Mouse (Mus musculus) spleen, adult 2 months (tissue): ENCODE measurements around the gene Gm32742. TPM values are rescaled to one million over a fixed set of nuclear protein-coding genes. Genes with fewer than 3 reads are reported as not detected.

ENCODE experiments used
- DNase-seq, 2 experiments: peaks; one replicate each; pipeline versions ENCODE4 v3.0.0 to v3.0.0-alpha.2; 2012 to 2021; ENCODE audit warnings: low spot score in 2 of 2, low read depth in 1 of 2
- H3K27ac ChIP-seq: fragments of 200-500 bp; 2 replicates; pipeline ENCODE4 v1.5.1; 2012; ENCODE audit warnings: low read length, inconsistent platforms; ENCODE audit not compliant: insufficient read depth
- H3K27me3 ChIP-seq: fragments of 200-500 bp; 2 replicates; pipeline ENCODE4 v1.6.1; 2012; ENCODE audit warnings: mild to moderate bottlenecking, moderate library complexity, low read length, inconsistent platforms; ENCODE audit not compliant: control insufficient read depth, insufficient read depth
- H3K36me3 ChIP-seq: fragments of 200-500 bp; 2 replicates; pipeline ENCODE4 v1.6.1; 2012; ENCODE audit warnings: mild to moderate bottlenecking, low read length, inconsistent platforms; ENCODE audit not compliant: control insufficient read depth, insufficient read depth
- H3K4me1 ChIP-seq: fragments of 200-500 bp; 2 replicates; pipeline ENCODE4 v1.6.1; 2011; ENCODE audit warnings: inconsistent platforms; ENCODE audit not compliant: control insufficient read depth, insufficient read depth, insufficient read length
- H3K4me3 ChIP-seq: fragments of 200-500 bp; 2 replicates; pipeline ENCODE4 v1.5.1; 2011; ENCODE audit warnings: mild to moderate bottlenecking, inconsistent platforms; ENCODE audit not compliant: insufficient read depth, insufficient read length; ENCODE audit errors: extremely low read depth
- CTCF ChIP-seq: fragments of 200-500 bp; IDR thresholded peaks from 2 replicates; pipeline ENCODE4 v1.5.1; 2011; ENCODE audit warnings: mild to moderate bottlenecking, inconsistent platforms; ENCODE audit not compliant: insufficient read depth, insufficient read length, insufficient replicate concordance; ENCODE audit errors: extremely low read depth
- POLR2A ChIP-seq: fragments of 200-500 bp; IDR thresholded peaks from 2 replicates; pipeline ENCODE4 v1.6.1; 2011; ENCODE audit warnings: low read depth, low read length, inconsistent platforms
- WGBS: fragments of 180-500 bp; shearing (Covaris S2); methylation state at CpG from one replicate; pipeline ENCODE4 v1.1.7; 2018; 5-methylcytosine and 5-hydroxymethylcytosine counted together
- polyA plus RNA-seq: library from polyadenylated mRNA; depleted of rRNA; stranded (reverse); fragments of >200 nt; gene quantifications from 2 replicates; pipeline ENCODE4 v1.2.3, GENCODE M21; 2012

Gm32742 gene
- polyA plus RNA-seq, 1 experiment = 0.06 TPM

DNA sequence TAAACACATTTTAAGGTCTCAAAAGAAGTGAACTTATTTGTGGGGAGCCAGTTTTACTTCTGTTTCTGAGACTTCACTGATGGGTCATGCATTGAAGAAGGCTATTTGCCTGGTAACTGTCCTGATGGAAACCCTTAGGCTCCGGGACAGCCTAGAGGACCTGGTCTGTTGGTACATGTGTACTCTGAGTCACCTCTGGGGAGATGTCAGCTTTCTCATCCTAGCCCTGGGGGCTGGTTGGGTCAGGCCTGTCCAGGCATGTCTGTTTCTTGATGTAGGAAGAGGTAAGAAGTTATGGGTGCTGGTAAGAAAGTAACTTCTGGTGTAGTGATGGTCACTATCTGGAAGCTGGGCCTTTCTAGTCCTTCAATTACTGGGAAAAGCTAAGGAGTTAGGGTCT, 10.4 kb upstream of the Gm32742 start:
- 92% methylated on average over 1 of the region's 1 CpGs for WGBS
- no peaks in the 10 kb centered on the region for H3K27me3 ChIP-seq
- H3K36me3 ChIP-seq = no peaks in the 10 kb centered on the region
- TF ChIP-seq CTCF (no peak), POLR2A (no peak)
- no peak overlapping the region for H3K27ac ChIP-seq
- H3K4me3 ChIP-seq = no peak overlapping the region
- peaks cover 7% of the 10 kb centered on the region; the same call in 1 of the 2 replicates for H3K4me1 ChIP-seq
- DNase-seq = no peak

DNA sequence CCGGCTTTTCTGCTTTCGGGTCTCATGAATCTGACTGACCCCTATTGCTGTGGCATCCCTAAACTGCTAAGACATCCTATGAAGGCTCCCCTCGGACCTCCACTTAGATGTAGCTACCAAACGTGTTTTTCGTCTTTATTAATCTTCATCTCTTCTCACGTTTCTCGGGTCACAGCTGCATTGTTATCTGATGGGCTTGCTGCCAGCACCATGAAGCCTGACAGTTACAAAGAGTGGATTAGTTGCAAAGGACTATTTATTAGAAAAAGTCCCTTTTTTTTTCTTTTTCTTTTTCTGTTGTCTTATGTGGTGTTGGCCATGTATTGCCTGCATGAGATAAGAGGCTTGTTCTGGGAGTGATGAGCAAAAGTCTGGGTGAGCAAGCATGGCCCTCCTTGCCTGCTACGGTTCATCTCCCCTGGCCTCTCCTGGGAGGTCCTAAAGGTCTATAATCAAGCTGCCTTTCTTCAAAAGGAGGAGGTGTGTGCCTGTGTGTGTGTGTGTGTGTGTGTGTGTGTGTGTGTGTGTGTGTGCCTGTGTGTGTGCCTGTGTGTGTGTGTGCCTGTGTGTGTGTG, 9.7 kb upstream of the Gm32742 start:
- peaks cover 7% of the 10 kb centered on the region; the same call in 1 of the 2 replicates for H3K4me1 ChIP-seq
- no peaks in the 10 kb centered on the region for H3K36me3 ChIP-seq
- DNase-seq = peak in 1 of 2 experiments; percentile 33
- WGBS = 29% methylated on average over 8 of the region's 8 CpGs
- no peaks in the 10 kb centered on the region for H3K27me3 ChIP-seq
- no peak overlapping the region for H3K27ac ChIP-seq
- TF ChIP-seq CTCF (no peak), POLR2A (no peak)
- no peak overlapping the region for H3K4me3 ChIP-seq

DNA sequence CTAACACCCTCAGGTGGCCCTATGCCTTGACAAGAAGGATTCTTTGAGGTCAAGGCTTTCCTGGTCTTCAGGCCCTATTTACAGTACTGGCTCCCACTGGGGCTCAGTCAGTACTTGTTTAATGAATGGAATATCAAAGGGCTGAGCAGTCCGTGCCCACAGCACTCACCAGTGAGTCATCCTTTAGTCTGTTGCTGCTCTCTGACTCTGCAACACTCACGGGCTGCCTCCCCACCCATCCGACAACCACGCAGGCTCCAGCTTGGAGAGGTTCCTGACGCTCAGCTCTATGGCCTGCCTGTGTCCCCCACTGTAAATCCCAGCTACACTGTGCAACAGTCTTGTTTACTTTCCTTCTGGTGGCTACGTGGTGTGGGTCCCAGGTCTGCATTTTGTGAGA, 5.0 kb upstream of the Gm32742 start:
- Histone ChIP-seq H3K4me3 (no peak overlapping the region), H3K27me3 (no peaks in the 10 kb centered on the region), H3K4me1 (peaks cover 21% of the 10 kb centered on the region), H3K27ac (no peak overlapping the region), H3K36me3 (no peaks in the 10 kb centered on the region)
- no peak for TF ChIP-seq POLR2A
- TF ChIP-seq CTCF = no peak
- 81% methylated on average over 6 of the region's 6 CpGs for WGBS
- no peak for DNase-seq

DNA sequence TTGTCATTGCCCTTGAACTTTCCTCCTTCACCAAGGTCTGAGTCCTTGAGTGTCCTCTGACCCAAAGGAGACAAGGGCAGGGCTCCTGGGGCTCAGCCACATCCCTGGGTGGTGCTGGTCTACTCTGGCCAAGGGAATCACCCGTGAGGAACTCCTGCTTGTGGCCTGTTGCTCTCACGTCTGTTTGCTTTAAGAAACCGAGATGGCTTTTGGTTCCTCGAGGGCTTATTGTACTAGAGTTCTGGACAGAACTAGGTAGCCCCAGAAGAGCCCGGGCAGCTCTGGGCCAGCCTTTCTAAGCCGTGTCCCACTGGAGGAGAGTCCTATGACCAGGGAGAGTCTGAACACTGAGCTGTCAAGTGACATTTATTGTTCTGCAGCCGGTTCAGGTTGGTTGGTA, 3.8 kb upstream of the Gm32742 start:
- no peaks in the 10 kb centered on the region for H3K27me3 ChIP-seq
- no peak overlapping the region for H3K4me3 ChIP-seq
- no peak for DNase-seq
- peaks cover 22% of the 10 kb centered on the region for H3K4me1 ChIP-seq
- no peak overlapping the region for H3K27ac ChIP-seq
- 84% methylated on average over 7 of the region's 7 CpGs for WGBS
- no peak for TF ChIP-seq POLR2A
- TF ChIP-seq CTCF = no peak
- no peaks in the 10 kb centered on the region for H3K36me3 ChIP-seq

DNA sequence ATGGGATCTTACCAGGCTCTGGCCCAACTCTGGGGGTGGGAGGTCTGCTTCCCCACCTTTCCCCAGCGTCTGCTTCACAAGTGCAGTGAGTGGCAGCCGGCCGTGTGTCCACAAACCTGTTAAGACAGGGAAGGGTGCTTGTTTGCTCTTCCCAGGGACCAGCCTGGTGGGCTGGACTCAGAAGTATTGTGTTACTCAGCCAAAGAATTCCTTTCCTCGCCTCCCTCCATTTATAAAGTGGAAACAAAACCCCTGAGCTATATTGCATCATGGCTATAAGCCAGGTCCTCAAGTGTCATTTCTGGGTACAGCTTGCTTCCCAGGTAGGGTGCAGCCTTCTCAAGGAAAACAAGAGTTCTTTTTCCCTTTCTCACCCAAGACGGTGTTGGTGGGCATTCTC, 3.4 kb upstream of the Gm32742 start:
- no peak for DNase-seq
- no peak for TF ChIP-seq CTCF
- TF ChIP-seq POLR2A = no peak
- WGBS = 88% methylated on average over 5 of the region's 5 CpGs

DNA sequence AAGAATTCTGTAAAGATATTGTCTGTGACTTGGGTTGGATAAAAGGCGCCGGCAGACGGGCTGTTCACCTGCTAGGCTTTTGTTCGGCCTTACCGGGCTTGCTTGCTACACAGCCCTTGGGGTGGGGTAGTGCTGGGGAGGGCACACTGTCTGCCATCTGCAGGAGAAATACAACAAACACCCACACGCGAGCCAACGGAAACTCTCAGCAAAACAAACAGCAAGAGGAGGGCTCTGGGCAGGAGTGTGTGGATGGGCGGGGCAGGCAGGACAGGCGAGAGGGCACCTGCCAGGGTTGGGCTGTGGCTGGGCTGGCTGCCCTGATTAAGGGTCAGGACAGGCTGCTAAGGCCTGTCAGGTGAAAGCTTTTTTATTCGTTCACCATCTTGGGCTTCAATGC, 2.6 kb upstream of the Gm32742 start:
- peak overlapping the region; percentile 0; the same call in 1 of the 2 replicates for H3K27ac ChIP-seq
- WGBS = 38% methylated on average over 11 of the region's 11 CpGs
- H3K27me3 ChIP-seq = no peaks in the 10 kb centered on the region
- TF ChIP-seq CTCF = no peak
- TF ChIP-seq POLR2A = no peak
- H3K36me3 ChIP-seq = no peaks in the 10 kb centered on the region
- no peak overlapping the region for H3K4me3 ChIP-seq
- DNase-seq = peak in 1 of 2 experiments; percentile 21
- peaks cover 22% of the 10 kb centered on the region for H3K4me1 ChIP-seq

More for the DNA sequence above, 3.4 kb upstream of the Gm32742 start:
- H3K4me1 ChIP-seq = peaks cover 22% of the 10 kb centered on the region
- no peak overlapping the region for H3K4me3 ChIP-seq
- H3K27ac ChIP-seq = no peak overlapping the region
- no peaks in the 10 kb centered on the region for H3K36me3 ChIP-seq
- H3K27me3 ChIP-seq = no peaks in the 10 kb centered on the region

DNA sequence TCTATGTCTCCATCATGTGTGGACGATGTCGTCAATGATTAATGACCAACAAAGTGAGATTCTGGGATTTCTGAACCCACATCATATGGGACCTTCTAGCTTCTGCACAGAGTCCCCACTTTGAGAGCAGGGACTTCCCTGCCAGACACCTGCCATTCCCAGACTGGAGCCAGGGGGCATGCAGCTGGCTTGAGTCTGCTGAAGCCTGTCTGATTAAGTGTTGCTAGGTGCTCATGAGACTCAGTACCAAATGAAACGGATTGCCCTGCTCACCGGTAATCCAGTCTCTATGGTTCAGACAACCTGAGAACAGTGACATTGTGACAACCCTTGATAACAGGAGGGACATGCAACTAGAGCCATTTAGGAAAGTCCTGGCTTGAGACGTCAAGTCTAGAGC, 1.3 kb downstream of the Gm32742 start:
- WGBS = 91% methylated on average over 5 of the region's 5 CpGs
- Histone ChIP-seq H3K4me1 (peaks cover 22% of the 10 kb centered on the region), H3K27me3 (no peaks in the 10 kb centered on the region), H3K4me3 (no peak overlapping the region), H3K36me3 (no peaks in the 10 kb centered on the region), H3K27ac (no peak overlapping the region)
- no peak for DNase-seq
- no peak for TF ChIP-seq CTCF
- TF ChIP-seq POLR2A = no peak
